Mouse (Mus musculus): ENCODE results near the gene Gm5150. TPM values are rescaled to one million over a fixed set of nuclear protein-coding genes. Genes with fewer than 3 reads are reported as not detected.
A peak's percentile ranks its signal among the peaks of the same experiment; 100 is the strongest.
"Not testable (repeated sequence)": the region's sequence is repeated elsewhere in the genome, so short reads cannot be mapped to it uniquely, and the experiment has no call there.

Gene Gm5150
- not detected in 2 replicates for polyA plus RNA-seq (2014; fragmentation: Nextera tagmentation; extraction: Ambion mirVana)

- WGBS, result 96% methylated on average over 2 of the region's 2 CpGs
- DNase-seq (ENCODE audit: low spot score), result no peak
Measured at GRCm38 (mm10) chr3:16006215-16006614, at the start of gene Gm5150. Gm5150 (minus strand) TSS chr3:16006437.

GRCm38 (mm10) chr3:16051736-16052135 lies 45.5 kb upstream of the Gm5150 start:
- H3K9ac ChIP-seq; H3K4me1 ChIP-seq (replicated peaks; ENCODE audit: control insufficient read depth, insufficient read depth, low read length); H3K27ac ChIP-seq; H3K27me3 ChIP-seq (ENCODE audit: control insufficient read depth, insufficient read depth, low read length); ATAC-seq (ENCODE audit: low FRiP score); DNase-seq (ENCODE audit: low spot score); H3K9me3 ChIP-seq (ENCODE audit: control insufficient read depth, low read length); H3K4me3 ChIP-seq (replicated peaks; ENCODE audit: low read length); H3K36me3 ChIP-seq (replicated peaks; ENCODE audit: control insufficient read depth, insufficient read depth); H3K4me2 ChIP-seq (replicated peaks): not testable (repeated sequence)
- WGBS, result 86% methylated on average over 20 of the region's 20 CpGs

More at GRCm38 (mm10) chr3:16006215-16006614, at the start of gene Gm5150:
- no peaks in the 10 kb centered on the region for H3K4me1 ChIP-seq (replicated peaks; ENCODE audit: control insufficient read depth, insufficient read depth, low read length)
- ATAC-seq (ENCODE audit: low FRiP score), result no peak
- H3K27ac ChIP-seq, result no peak within 1 kb of the TSS
- no peak within 1 kb of the TSS for H3K4me3 ChIP-seq (replicated peaks; ENCODE audit: low read length)
- H3K9ac ChIP-seq, result no peak within 1 kb of the TSS
- H3K4me2 ChIP-seq (replicated peaks), result no peak within 1 kb of the TSS
- no peaks in the 10 kb centered on the region for H3K27me3 ChIP-seq (ENCODE audit: control insufficient read depth, insufficient read depth, low read length)
- H3K36me3 ChIP-seq (replicated peaks; ENCODE audit: control insufficient read depth, insufficient read depth), result no peaks in the 10 kb centered on the region
- no peaks in the 10 kb centered on the region for H3K9me3 ChIP-seq (ENCODE audit: control insufficient read depth, low read length)

- DNase-seq (ENCODE audit: low spot score) (no peak), ATAC-seq (ENCODE audit: low FRiP score) (no peak)
- no peak overlapping the region for H3K27ac ChIP-seq
- H3K9ac ChIP-seq, result no peak overlapping the region
- H3K9me3 ChIP-seq (ENCODE audit: control insufficient read depth, low read length), result no peaks in the 10 kb centered on the region
- H3K4me3 ChIP-seq (replicated peaks; ENCODE audit: low read length), result no peak overlapping the region
- 72% methylated on average over 4 of the region's 4 CpGs for WGBS
- no peak overlapping the region for H3K4me2 ChIP-seq (replicated peaks)
- no peaks in the 10 kb centered on the region for H3K27me3 ChIP-seq (ENCODE audit: control insufficient read depth, insufficient read depth, low read length)
- H3K36me3 ChIP-seq (replicated peaks; ENCODE audit: control insufficient read depth, insufficient read depth), result no peaks in the 10 kb centered on the region
- H3K4me1 ChIP-seq (replicated peaks; ENCODE audit: control insufficient read depth, insufficient read depth, low read length), result no peaks in the 10 kb centered on the region
Measured at GRCm38 (mm10) chr3:16047288-16047687, 41.1 kb upstream of the Gm5150 start.

GRCm38 (mm10) chr3:16043315-16043714 lies 37.1 kb upstream of the Gm5150 start:
- Histone ChIP-seq H3K4me3 (replicated peaks; ENCODE audit: low read length) (no peak overlapping the region), H3K27ac (no peak overlapping the region), H3K36me3 (replicated peaks; ENCODE audit: control insufficient read depth, insufficient read depth) (no peaks in the 10 kb centered on the region), H3K9me3 (ENCODE audit: control insufficient read depth, low read length) (no peaks in the 10 kb centered on the region), H3K9ac (no peak overlapping the region), H3K4me2 (replicated peaks) (no peak overlapping the region), H3K27me3 (ENCODE audit: control insufficient read depth, insufficient read depth, low read length) (no peaks in the 10 kb centered on the region), H3K4me1 (replicated peaks; ENCODE audit: control insufficient read depth, insufficient read depth, low read length) (no peaks in the 10 kb centered on the region)
- WGBS, result 3% methylated on average over 1 of the region's 1 CpGs
- ATAC-seq (ENCODE audit: low FRiP score) (peak; percentile 79; the same call in 1 of the 2 replicates), DNase-seq (ENCODE audit: low spot score) (peak; percentile 75)

GRCm38 (mm10) chr3:16024988-16025387 lies 18.8 kb upstream of the Gm5150 start:
- not testable (repeated sequence) for H3K9me3 ChIP-seq (ENCODE audit: control insufficient read depth, low read length); H3K27me3 ChIP-seq (ENCODE audit: control insufficient read depth, insufficient read depth, low read length); H3K36me3 ChIP-seq (replicated peaks; ENCODE audit: control insufficient read depth, insufficient read depth); H3K4me1 ChIP-seq (replicated peaks; ENCODE audit: control insufficient read depth, insufficient read depth, low read length); H3K9ac ChIP-seq; DNase-seq (ENCODE audit: low spot score); H3K27ac ChIP-seq; H3K4me3 ChIP-seq (replicated peaks; ENCODE audit: low read length)
- WGBS, result 3% methylated on average over 4 of the region's 6 CpGs
- peak overlapping the region; percentile 28 for H3K4me2 ChIP-seq (replicated peaks)
- ATAC-seq (ENCODE audit: low FRiP score), result peak; percentile 57; the same call in 1 of the 2 replicates

- H3K4me1 ChIP-seq (replicated peaks; ENCODE audit: control insufficient read depth, insufficient read depth, low read length), result no peaks in the 10 kb centered on the region
- no peak for DNase-seq (ENCODE audit: low spot score)
- H3K9me3 ChIP-seq (ENCODE audit: control insufficient read depth, low read length), result no peaks in the 10 kb centered on the region
- no peaks in the 10 kb centered on the region for H3K36me3 ChIP-seq (replicated peaks; ENCODE audit: control insufficient read depth, insufficient read depth)
- H3K4me2 ChIP-seq (replicated peaks), result no peak overlapping the region
- H3K27me3 ChIP-seq (ENCODE audit: control insufficient read depth, insufficient read depth, low read length), result no peaks in the 10 kb centered on the region
- no peak overlapping the region for H3K9ac ChIP-seq
- H3K27ac ChIP-seq, result no peak overlapping the region
- WGBS, result 56% methylated on average over 1 of the region's 1 CpGs
- no peak for ATAC-seq (ENCODE audit: low FRiP score)
- H3K4me3 ChIP-seq (replicated peaks; ENCODE audit: low read length), result no peak overlapping the region
Measured at GRCm38 (mm10) chr3:16022214-16022613, 16.0 kb upstream of the Gm5150 start.

GRCm38 (mm10) chr3:16014456-16014855 lies 8.2 kb upstream of the Gm5150 start:
- not testable (repeated sequence) for H3K36me3 ChIP-seq (replicated peaks; ENCODE audit: control insufficient read depth, insufficient read depth)

GRCm38 (mm10) chr3:16007827-16008226 lies 1.6 kb upstream of the Gm5150 start:
- Histone ChIP-seq H3K27ac (no peak overlapping the region), H3K4me3 (replicated peaks; ENCODE audit: low read length) (no peak overlapping the region), H3K27me3 (ENCODE audit: control insufficient read depth, insufficient read depth, low read length) (no peaks in the 10 kb centered on the region), H3K9me3 (ENCODE audit: control insufficient read depth, low read length) (no peaks in the 10 kb centered on the region), H3K9ac (no peak overlapping the region), H3K4me1 (replicated peaks; ENCODE audit: control insufficient read depth, insufficient read depth, low read length) (no peaks in the 10 kb centered on the region), H3K4me2 (replicated peaks) (no peak overlapping the region), H3K36me3 (replicated peaks; ENCODE audit: control insufficient read depth, insufficient read depth) (no peaks in the 10 kb centered on the region)
- DNase-seq (ENCODE audit: low spot score), result no peak
- 97% methylated on average over 1 of the region's 1 CpGs for WGBS
- no peak for ATAC-seq (ENCODE audit: low FRiP score)

More at GRCm38 (mm10) chr3:16014456-16014855, 8.2 kb upstream of the Gm5150 start:
- not testable (repeated sequence) for H3K27me3 ChIP-seq (ENCODE audit: control insufficient read depth, insufficient read depth, low read length); H3K9ac ChIP-seq; H3K27ac ChIP-seq; DNase-seq (ENCODE audit: low spot score); H3K4me3 ChIP-seq (replicated peaks; ENCODE audit: low read length); H3K4me2 ChIP-seq (replicated peaks); H3K9me3 ChIP-seq (ENCODE audit: control insufficient read depth, low read length); ATAC-seq (ENCODE audit: low FRiP score); H3K4me1 ChIP-seq (replicated peaks; ENCODE audit: control insufficient read depth, insufficient read depth, low read length)
- 90% methylated on average over 2 of the region's 2 CpGs for WGBS

GRCm38 (mm10) chr3:16003890-16004633 lies 2.2 kb downstream of the Gm5150 start:
- H3K4me2 ChIP-seq (replicated peaks), result no peak overlapping the region
- DNase-seq (ENCODE audit: low spot score) (no peak), ATAC-seq (ENCODE audit: low FRiP score) (no peak)
- H3K4me3 ChIP-seq (replicated peaks; ENCODE audit: low read length), result no peak overlapping the region
- H3K9me3 ChIP-seq (ENCODE audit: control insufficient read depth, low read length), result no peaks in the 10 kb centered on the region
- no peak overlapping the region for H3K27ac ChIP-seq
- H3K4me1 ChIP-seq (replicated peaks; ENCODE audit: control insufficient read depth, insufficient read depth, low read length), result no peaks in the 10 kb centered on the region
- no peak overlapping the region for H3K9ac ChIP-seq
- no peaks in the 10 kb centered on the region for H3K27me3 ChIP-seq (ENCODE audit: control insufficient read depth, insufficient read depth, low read length)
- 83% methylated on average over 3 of the region's 3 CpGs for WGBS
- H3K36me3 ChIP-seq (replicated peaks; ENCODE audit: control insufficient read depth, insufficient read depth), result no peaks in the 10 kb centered on the region

Data from hindbrain, embryonic 14.5 days (tissue).